Mouse (Mus musculus) mouse embryonic stem cell (cell line): ENCODE measurements around the gene Utf1.

Source experiments
- in situ Hi-C, 2 experiments: fragments of 300-500 bp; cut with MboI; formaldehyde crosslinking; loops; 1 replicate in 1 of 2; 3 replicates in 1 of 2; pipeline ENCODE4 v1.14.3; 2019 to 2020; ENCODE audit warnings: low sequenced_read_pairs in 2 of 2, low pct_unique_long_range_greater_than_20kb in 1 of 2, mixed read lengths in 1 of 2; ENCODE audit not compliant: unreplicated experiment in 1 of 2

Utf1 gene

GRCm38 (mm10) chr7:139918262-139918661 is 25.3 kb upstream of the Utf1 start:
- in situ Hi-C loops = no loop called here

GRCm38 (mm10) chr7:139930732-139931131 is 12.9 kb upstream of the Utf1 start:
- in situ Hi-C loops = loop anchor here in 1 of 2 experiments (25.0 kb wide), 1 partner anchor 1532 kb away; the partner anchor contains the start of genes Cd151, Cracr2b and Pnpla2

GRCm38 (mm10) chr7:139936705-139937104 is 6.9 kb upstream of the Utf1 start:
- in situ Hi-C loops = loop anchor here in 1 of 2 experiments (25.0 kb wide), 1 partner anchor 1526 kb away; the partner anchor contains the start of genes Cd151, Cracr2b and Pnpla2

- in situ Hi-C loops = loop anchor here in 1 of 2 experiments (25.0 kb wide), 1 partner anchor 1525 kb away; the partner anchor contains the start of genes Cd151, Cracr2b and Pnpla2
Observed at GRCm38 (mm10) chr7:139937138-139937537, 6.5 kb upstream of the Utf1 start.

DNA sequence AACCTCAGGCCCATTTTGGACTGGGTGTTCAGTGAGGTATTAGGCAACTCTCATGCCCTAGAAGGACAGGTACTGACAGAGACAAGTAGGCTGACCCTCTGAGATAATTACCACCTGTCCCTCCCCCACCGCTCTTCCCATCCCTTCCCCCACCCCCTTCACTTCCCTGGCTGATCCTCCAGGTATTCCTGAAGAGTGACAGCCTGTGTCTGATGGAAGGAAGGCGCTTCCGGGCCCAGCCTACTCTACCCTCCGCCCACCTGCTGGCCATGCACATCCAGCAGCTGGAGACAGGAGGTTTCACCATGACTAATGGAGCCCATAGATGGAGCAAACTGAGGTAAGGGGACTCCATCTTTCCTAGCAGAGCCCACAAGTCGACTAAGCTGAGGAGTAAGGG is 5.8 kb upstream of the Utf1 start:
- in situ Hi-C loops = loop anchor here in 1 of 2 experiments (25.0 kb wide), 1 partner anchor 1524 kb away; the partner anchor contains the start of genes Cd151, Cracr2b and Pnpla2

- in situ Hi-C loops = loop anchor here in 1 of 2 experiments (25.0 kb wide), 1 partner anchor 1522 kb away; the partner anchor contains the start of genes Cd151, Cracr2b and Pnpla2
Observed at GRCm38 (mm10) chr7:139940476-139941209, 2.9 kb upstream of the Utf1 start.

DNA sequence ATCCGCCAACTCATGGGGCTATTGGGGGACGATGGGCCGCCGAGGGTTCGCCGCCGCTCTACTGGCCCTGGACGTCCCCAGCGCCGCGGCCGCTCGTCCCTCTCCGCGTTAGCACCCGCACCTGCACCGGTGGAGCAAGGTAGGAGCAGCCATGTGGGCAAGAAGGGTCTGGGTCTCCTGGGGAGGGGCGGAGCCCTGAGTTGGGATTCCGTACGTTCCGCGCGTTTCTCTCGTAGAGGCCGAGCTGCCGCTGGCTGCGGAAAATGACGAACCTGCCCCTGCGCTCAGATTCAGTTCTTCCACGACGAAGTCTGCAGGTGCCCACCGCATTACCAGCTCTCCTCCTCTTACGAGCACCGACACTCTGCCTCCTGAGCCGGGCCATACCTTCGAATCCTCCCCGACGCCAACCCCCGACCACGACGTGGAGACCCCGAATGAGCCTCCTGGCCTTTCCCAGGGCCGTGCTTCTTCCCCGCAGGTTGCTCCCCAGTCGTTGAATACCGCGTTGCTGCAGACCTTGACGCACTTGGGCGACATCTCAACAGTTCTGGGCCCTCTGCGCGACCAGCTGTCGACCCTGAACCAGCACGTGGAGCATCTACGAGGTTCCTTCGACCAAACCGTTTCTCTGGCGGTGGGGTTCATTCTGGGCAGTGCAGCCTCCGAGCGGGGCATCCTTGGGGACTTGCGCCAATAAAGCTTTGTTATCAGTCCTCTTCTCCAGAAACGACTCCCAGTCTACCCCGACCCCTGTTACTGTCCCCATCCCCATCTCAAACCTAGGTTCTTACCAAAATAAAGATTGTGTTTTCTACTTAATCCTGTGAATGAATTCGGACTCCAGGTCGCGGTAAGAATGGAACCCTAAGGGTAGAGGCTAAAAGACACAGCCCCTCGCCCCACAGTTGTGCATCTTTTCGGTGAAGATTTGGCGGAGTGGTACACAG is 977 bp downstream of the Utf1 start:
- in situ Hi-C loops = loop anchor here in 1 of 2 experiments (25.0 kb wide), 1 partner anchor 1518 kb away; the partner anchor contains the start of genes Cd151, Cracr2b and Pnpla2

DNA sequence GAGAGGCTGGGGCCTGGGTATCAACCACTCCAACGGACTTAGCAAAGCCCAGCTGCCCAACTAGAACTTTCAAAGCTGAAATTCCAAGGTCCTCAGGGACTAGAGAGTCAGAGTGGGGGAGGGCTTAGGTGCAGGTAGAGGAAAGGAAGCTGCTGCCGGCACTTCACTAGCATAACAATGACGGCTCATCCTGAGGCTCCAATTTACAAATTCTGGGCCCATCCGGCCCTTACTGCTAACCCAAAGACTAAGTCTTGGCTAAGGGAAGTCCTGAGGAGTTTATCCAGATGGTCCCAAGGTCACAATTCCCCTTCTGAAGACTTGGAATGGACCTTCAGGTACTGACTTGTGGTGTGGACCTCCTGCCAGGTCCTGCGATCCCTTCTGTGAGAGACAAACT is 1.9 kb downstream of the Utf1 start:
- in situ Hi-C loops = loop anchor here in 1 of 2 experiments (25.0 kb wide), 1 partner anchor 1517 kb away; the partner anchor contains the start of genes Cd151, Cracr2b and Pnpla2

DNA sequence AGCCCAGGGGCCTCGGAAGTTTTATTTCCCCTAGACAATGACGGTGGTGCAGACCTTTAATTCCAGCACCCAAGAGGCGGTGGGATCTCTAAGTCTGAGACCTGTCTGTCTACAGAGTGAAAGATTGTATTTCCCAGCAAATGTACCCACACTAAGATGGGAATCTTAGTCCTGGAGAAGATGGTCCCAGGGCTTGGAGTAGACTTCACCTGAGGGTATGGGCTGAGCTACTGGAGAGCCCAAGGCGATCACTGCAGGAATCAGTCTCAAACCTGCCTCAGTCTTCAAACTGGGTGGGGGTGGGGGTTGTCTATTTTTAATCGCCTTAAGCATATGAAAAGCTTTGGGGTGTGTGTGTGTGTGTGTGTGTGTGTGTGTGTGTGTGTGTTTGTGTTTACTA is 2.4 kb downstream of the Utf1 start:
- in situ Hi-C loops = loop anchor here in 1 of 2 experiments (25.0 kb wide), 1 partner anchor 1516 kb away; the partner anchor contains the start of genes Cd151, Cracr2b and Pnpla2

GRCm38 (mm10) chr7:139949893-139950282 is 6.3 kb downstream of the Utf1 start:
- in situ Hi-C loops = loop anchor here in 1 of 2 experiments (25.0 kb wide), 1 partner anchor 1512 kb away; the partner anchor contains the start of genes Cd151, Cracr2b and Pnpla2

DNA sequence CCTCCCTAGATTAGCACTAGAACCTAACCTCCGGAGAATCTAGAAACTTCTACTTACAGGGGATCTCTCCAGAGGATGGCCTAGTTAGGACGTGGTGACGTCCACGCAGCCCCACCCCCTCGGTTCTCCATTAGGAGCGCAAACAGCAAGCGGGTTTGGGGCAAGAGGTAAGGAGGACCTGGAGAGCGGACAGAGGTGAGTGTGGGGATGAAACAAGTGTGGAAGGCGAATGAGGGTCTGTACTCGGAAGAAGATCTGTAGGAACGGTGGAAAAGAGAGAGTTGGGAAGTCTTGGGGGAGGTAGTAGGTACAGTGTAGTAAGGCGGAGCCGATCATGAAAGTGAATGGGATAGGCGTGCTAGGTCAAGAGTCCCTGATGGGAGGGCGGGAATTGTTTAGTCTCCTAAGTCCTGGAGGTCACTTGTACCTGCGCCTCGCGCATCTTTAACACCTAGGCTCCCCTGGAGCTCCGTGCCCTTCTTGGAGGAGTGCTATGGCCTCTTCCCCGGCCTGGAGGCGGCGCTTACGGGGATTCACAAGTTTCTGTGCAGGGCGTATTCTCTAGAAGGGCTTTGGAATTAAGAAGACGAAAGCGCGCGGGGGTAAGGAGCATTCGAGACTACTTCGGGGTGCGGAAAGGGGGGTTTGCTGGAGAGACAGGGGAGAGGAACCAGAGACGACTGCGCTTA is 6.8 kb downstream of the Utf1 start:
- in situ Hi-C loops = no loop called here

DNA sequence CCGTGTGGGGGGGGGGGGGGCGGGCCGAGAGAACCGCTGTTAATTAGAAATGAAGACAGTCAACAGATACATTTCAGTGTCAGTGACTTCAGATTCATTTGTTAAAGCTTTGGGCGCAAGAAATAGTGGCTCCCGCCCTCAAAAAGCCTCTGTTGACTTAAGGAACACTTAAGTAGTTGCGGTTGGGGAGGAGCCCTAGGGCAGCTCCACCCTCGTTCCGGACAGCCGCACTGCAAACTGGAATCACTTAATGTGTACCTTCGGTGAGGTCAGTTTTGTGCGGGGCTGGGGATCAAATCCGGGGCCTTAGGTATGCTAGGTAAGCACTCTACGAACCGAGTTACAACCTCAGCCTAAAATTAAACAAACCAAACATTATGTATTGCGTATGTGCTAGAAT is 7.5 kb downstream of the Utf1 start:
- in situ Hi-C loops = no loop called here

- in situ Hi-C loops = no loop called here
Observed at GRCm38 (mm10) chr7:139951991-139952633, 8.5 kb downstream of the Utf1 start.

- in situ Hi-C loops = no loop called here
Observed at GRCm38 (mm10) chr7:139955505-139955904, 11.9 kb downstream of the Utf1 start.

DNA sequence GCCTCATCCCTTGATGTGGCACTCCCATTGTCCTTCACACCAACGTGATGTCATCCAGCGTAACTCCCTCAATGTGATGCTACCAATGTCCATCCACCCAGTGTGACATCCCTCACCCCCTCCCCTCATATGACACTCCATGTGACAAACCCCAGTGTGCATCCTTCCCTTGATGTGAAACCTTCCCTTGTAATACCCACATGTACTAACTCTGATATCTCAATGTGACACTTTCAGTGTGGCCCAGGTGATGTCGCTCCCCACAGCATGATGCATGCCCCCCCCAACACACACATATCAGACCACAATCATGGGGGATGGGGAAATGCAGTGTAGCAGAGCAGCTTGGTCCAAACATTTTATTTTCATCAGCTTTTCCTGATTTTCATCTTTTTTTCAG is 13.1 kb downstream of the Utf1 start:
- in situ Hi-C loops = no loop called here

DNA sequence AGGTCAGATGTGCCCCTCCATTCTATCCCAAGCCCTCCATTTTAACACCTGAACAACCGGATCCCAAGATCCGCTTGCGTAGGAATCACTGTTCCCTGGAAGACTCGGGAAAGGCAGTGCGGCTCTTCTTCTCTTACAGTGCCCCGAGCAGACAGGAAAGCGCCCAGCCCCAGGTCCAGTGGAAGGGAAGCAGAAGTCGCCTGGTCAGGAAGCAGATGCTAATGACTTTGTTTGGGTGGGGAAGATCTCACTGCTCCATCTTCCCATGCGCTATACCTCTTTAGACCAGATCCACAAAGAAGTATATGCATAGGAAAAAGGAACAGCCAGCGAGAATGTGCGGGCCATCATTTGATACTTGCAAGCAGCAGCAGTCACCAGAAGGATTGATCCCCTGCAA is 13.8 kb downstream of the Utf1 start:
- in situ Hi-C loops = no loop called here

- in situ Hi-C loops = no loop called here
Observed at GRCm38 (mm10) chr7:139957958-139958357, 14.4 kb downstream of the Utf1 start.

DNA sequence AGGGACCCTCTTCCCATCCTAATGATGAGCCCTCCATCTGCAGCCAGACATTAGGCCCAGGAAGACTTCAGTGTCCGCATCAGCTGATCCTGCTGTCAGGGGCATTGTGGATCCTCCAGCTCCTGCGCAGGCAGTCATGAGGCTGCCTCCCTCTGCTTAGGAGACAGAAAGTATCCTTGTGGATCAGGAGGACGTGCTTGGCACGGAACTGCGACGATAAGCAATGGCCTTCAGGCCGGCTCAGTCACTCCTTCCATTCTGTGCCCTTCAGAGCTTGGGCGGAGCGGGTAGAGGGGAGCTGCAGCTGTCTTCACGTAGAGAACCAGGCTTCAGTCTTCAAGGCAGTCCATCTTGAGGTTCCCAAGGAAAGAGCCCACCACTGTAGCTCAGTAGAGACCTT is 17.6 kb downstream of the Utf1 start:
- in situ Hi-C loops = no loop called here
